Mouse (Mus musculus): ENCODE results near the gene Gm7945. TPM values are rescaled to one million over a fixed set of nuclear protein-coding genes. Genes with fewer than 3 reads are reported as not detected.
A peak's percentile ranks its signal among the peaks of the same experiment; 100 is the strongest.
"Not testable (repeated sequence)": the region's sequence is repeated elsewhere in the genome, so short reads cannot be mapped to it uniquely, and the experiment has no call there.

The Gm7945 gene
- not detected for total RNA-seq (2021)
- long read RNA-seq, experiment 1 = 0 reads
- long read RNA-seq, experiment 2 = 0 reads

- DNase-seq (ENCODE audit: low spot score in 2 of 2) = not testable (repeated sequence)
These were observed at the start of gene Gm7945 for GRCm38 (mm10) chr14:41386279-41386678. Gm7945 (minus strand) TSS chr14:41386379.

GRCm38 (mm10) chr14:41425393-41426075 is 39.4 kb upstream of the Gm7945 start:
- DNase-seq (ENCODE audit: low spot score in 2 of 2) = peak in 1 of 2 experiments; percentile 8

GRCm38 (mm10) chr14:41424694-41425093 is 38.5 kb upstream of the Gm7945 start:
- DNase-seq (ENCODE audit: low spot score in 2 of 2) = peak in 1 of 2 experiments; percentile 7

- not testable (repeated sequence) for DNase-seq (ENCODE audit: low spot score in 2 of 2)
These were observed 22.0 kb upstream of the Gm7945 start, which contains the start of gene Gm6482 for GRCm38 (mm10) chr14:41408181-41408580. Gm6482 (minus strand) TSS chr14:41408281.

GRCm38 (mm10) chr14:41348309-41348708 is 37.9 kb downstream of the Gm7945 start, which contains the start of gene Gm5798:
Gm5798 (plus strand) TSS chr14:41348609.
- not testable (repeated sequence) for DNase-seq (ENCODE audit: low spot score in 2 of 2)

Other genes with a start within 250 kb of the Gm7945 start
- gene Mbl1, start 234.9 kb downstream of the Gm7945 start, total RNA-seq (2021) = under 1 TPM in 1 of 2 experiments, not detected in 1; 0.80 TPM
- not detected for gene Sftpd, start 201.2 kb downstream of the Gm7945 start, total RNA-seq (2021)
- gene Gm2832, start 107.6 kb downstream of the Gm7945 start, total RNA-seq (2021) = not detected
- gene Gm5798, start 37.8 kb downstream of the Gm7945 start, total RNA-seq (2021) = not detected
- gene Gm6482, start 21.9 kb upstream of the Gm7945 start, total RNA-seq (2021) = not detected
- gene Gm7954, start 67.1 kb upstream of the Gm7945 start, total RNA-seq (2021) = not detected
- gene Gm3486, start 103.1 kb upstream of the Gm7945 start, total RNA-seq (2021) = not detected
- not detected for gene Gm7970, start 169.2 kb upstream of the Gm7945 start, total RNA-seq (2021)
- not detected for gene 1700049E17Rik2, start 186.8 kb upstream of the Gm7945 start, total RNA-seq (2021)
- gene Gm3072, start 238.2 kb upstream of the Gm7945 start, total RNA-seq (2021) = not detected